Mouse (Mus musculus) CH12.LX (cell line): ENCODE results near the gene Slit2.

Source experiments
- CTCF ChIP-seq, 2 experiments: IDR thresholded peaks in 1 of 2; conservative IDR thresholded peaks in 1 of 2; 2 replicates each; pipeline ENCODE4 v1.5.1; 2011 to 2012; ENCODE audit warnings: low read depth in 2 of 2, low read length in 2 of 2, improper control_type of control experiment in 1 of 2, inconsistent platforms in 1 of 2, mild to moderate bottlenecking in 1 of 2, moderate library complexity in 1 of 2
- EP300 ChIP-seq: IDR thresholded peaks from 2 replicates; pipeline ENCODE4 v1.6.1; 2011; ENCODE audit warnings: low read length, improper control_type of control experiment
- IRF4 ChIP-seq: IDR thresholded peaks from 2 replicates; pipeline ENCODE4 v1.6.1; 2014; ENCODE audit warnings: low read depth, mild to moderate bottlenecking, inconsistent platforms, low read length, improper control_type of control experiment
- MAFK ChIP-seq: IDR thresholded peaks from 2 replicates; pipeline ENCODE4 v1.6.1; 2011; ENCODE audit warnings: low read length, improper control_type of control experiment; ENCODE audit not compliant: insufficient replicate concordance
- POLR2A ChIP-seq: IDR thresholded peaks from 2 replicates; pipeline ENCODE4 v1.6.1; 2011; ENCODE audit warnings: low read depth, mild to moderate bottlenecking, improper control_type of control experiment, low read length
- SMC3 ChIP-seq: IDR thresholded peaks from 2 replicates; pipeline ENCODE4 v1.6.1; 2011; ENCODE audit warnings: low read depth, low read length, improper control_type of control experiment
- UBTF ChIP-seq: IDR thresholded peaks from 2 replicates; pipeline ENCODE4 v1.6.1; 2012; ENCODE audit warnings: low read depth, mild to moderate bottlenecking, inconsistent platforms, low read length, improper control_type of control experiment, moderate library complexity
- ZC3H11A ChIP-seq: IDR thresholded peaks from 2 replicates; pipeline ENCODE4 v1.6.1; 2012; ENCODE audit warnings: low read depth, mild to moderate bottlenecking, inconsistent platforms, low read length, improper control_type of control experiment
- ZKSCAN1 ChIP-seq: IDR thresholded peaks from 2 replicates; pipeline ENCODE4 v1.6.1; 2012; ENCODE audit warnings: low read depth, inconsistent platforms, low read length, improper control_type of control experiment, borderline replicate concordance
- ZNF384 ChIP-seq: IDR thresholded peaks from 2 replicates; pipeline ENCODE4 v1.6.1; 2012; ENCODE audit warnings: low read depth, low read length, improper control_type of control experiment, inconsistent platforms

- TF ChIP-seq POLR2A (no peak), CTCF (conservative IDR thresholded peaks at IDR 0.05 in 1 of 2, IDR thresholded peaks at IDR 0.05 in 1 of 2; ENCODE audit: low read depth in 2 of 2, low read length in 2 of 2) (no peak), ZKSCAN1 (no peak), EP300 (no peak), ZNF384 (no peak), SMC3 (no peak), MAFK (no peak), IRF4 (no peak), UBTF (no peak), ZC3H11A (no peak)
These were observed 351.1 kb downstream of the Slit2 start for GRCm38 (mm10) chr5:48333884-48334513.
